Mouse (Mus musculus): Measurements from ENCODE around the gene Cdc6.

DNA sequence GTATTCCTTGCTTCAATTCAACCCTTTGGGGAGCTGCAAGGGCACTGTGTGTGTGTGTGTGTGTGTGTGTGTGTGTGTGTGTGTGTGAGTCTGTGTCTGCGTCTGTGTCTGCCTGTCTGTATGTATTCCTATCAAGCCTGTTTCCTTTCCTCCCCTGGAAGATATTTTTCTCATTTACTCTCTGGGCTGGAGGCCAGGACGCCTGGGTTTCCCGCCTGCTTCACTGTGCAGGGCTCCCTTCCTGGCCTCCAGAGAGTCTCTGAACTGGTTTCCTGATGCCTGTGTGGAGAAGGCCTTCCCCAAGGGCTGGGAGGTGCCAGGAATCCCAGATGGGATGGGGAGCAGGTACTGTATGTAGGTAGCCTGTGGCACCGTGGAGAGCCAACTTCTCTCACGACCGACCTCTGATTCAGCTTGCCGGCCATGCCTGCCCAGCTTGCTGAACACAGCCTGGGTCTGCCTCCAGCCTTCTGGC is 22.6 kb downstream of the Cdc6 start:
- TF ChIP-seq CTCF (IDR thresholded peaks at IDR 0.05; ENCODE audit: control insufficient read depth, insufficient read depth, insufficient replicate concordance, low read depth, low read length) (no peak), POLR2A (IDR thresholded peaks at IDR 0.05; ENCODE audit: control insufficient read depth, low read depth, low read length) (no peak)

Measured in testis, adult 2 months (tissue).